Mouse (Mus musculus) midbrain, embryonic 16.5 days (tissue): Measurements from ENCODE around the gene Cit. TPM values are rescaled to one million over a fixed set of nuclear protein-coding genes. Genes with fewer than 3 reads are reported as not detected.
A peak's percentile ranks its signal among the peaks of the same experiment; 100 is the strongest.

Experiments used
- ATAC-seq: fragments of 200-750 bp; cut with Nextera tagmentation; 2 replicates; pipeline ENCODE4 v1.8.0; 2017; ENCODE audit warnings: moderate TSS enrichment
- H3K27ac ChIP-seq: fragments of 300-500 bp; sonication (generic); 2 replicates; pipeline ENCODE4 v1.5.1; 2014; ENCODE audit warnings: mild to moderate bottlenecking, low read length, mixed read lengths
- H3K27me3 ChIP-seq: fragments of 300-500 bp; sonication (generic); 2 replicates; pipeline ENCODE4 v1.6.1; 2014; ENCODE audit warnings: low read depth, low read length, mixed read lengths; ENCODE audit not compliant: control insufficient read depth, insufficient read depth
- H3K36me3 ChIP-seq: fragments of 300-500 bp; sonication (generic); 2 replicates; pipeline ENCODE4 v1.6.1; 2014; ENCODE audit warnings: mild to moderate bottlenecking, low read length, moderate library complexity, mixed read lengths; ENCODE audit not compliant: control insufficient read depth, insufficient read depth
- H3K4me1 ChIP-seq: fragments of 300-500 bp; sonication (generic); 2 replicates; pipeline ENCODE4 v1.6.1; 2014; ENCODE audit warnings: mild to moderate bottlenecking, low read length, mixed read lengths; ENCODE audit not compliant: control insufficient read depth, insufficient read depth
- H3K4me2 ChIP-seq: fragments of 300-500 bp; sonication (generic); 2 replicates; pipeline ENCODE4 v1.6.1; 2014; ENCODE audit warnings: mild to moderate bottlenecking, low read length, mixed read lengths
- H3K4me3 ChIP-seq: fragments of 300-500 bp; sonication (generic); 2 replicates; pipeline ENCODE4 v1.5.1; 2014; ENCODE audit warnings: low read depth, mild to moderate bottlenecking, low read length, moderate library complexity, mixed read lengths
- H3K9ac ChIP-seq: fragments of 300-500 bp; sonication (generic); 2 replicates; pipeline ENCODE4 v1.6.1; 2014; ENCODE audit warnings: low read depth, low read length, mixed read lengths
- H3K9me3 ChIP-seq: fragments of 300-500 bp; sonication (generic); replicated peaks from 2 replicates; pipeline ENCODE4 v1.6.1; 2014; ENCODE audit warnings: mild to moderate bottlenecking, low read length, mixed read lengths; ENCODE audit not compliant: control insufficient read depth, poor library complexity, severe bottlenecking
- WGBS: fragments of 180-500 bp; shearing (Covaris S2); extraction: QIAGEN DNeasy Blood & Tissue Kit; methylation state at CpG from one replicate; pipeline ENCODE4 v1.1.7; 2014; 5-methylcytosine and 5-hydroxymethylcytosine counted together
- polyA plus RNA-seq: library from polyadenylated mRNA; unstranded; fragments of >200 nt; fragmentation: Nextera tagmentation; extraction: Ambion mirVana; gene quantifications from 2 replicates; pipeline ENCODE4 v1.2.1, GENCODE M21; 2015

The Cit gene
- polyA plus RNA-seq, 1 experiment from 2014 or later: 30.7 TPM

GRCm38 (mm10) chr5:115861991-115862390 is 16.9 kb downstream of the Cit start:
- H3K36me3 ChIP-seq: no peaks in the 10 kb centered on the region
- H3K9ac ChIP-seq: no peak overlapping the region
- H3K27ac ChIP-seq: no peak overlapping the region
- H3K4me3 ChIP-seq: no peak overlapping the region
- ATAC-seq: no peak
- H3K27me3 ChIP-seq: no peaks in the 10 kb centered on the region
- H3K4me1 ChIP-seq: peaks cover 5% of the 10 kb centered on the region
- 59% methylated on average over 10 of the region's 10 CpGs for WGBS
- H3K9me3 ChIP-seq: no peaks in the 10 kb centered on the region
- no peak overlapping the region for H3K4me2 ChIP-seq

GRCm38 (mm10) chr5:115862439-115862838 is 17.4 kb downstream of the Cit start:
- Histone ChIP-seq H3K27ac (0 out of 2 replicates have a peak overlapping the region, but pooled peaks have one; percentile 7), H3K27me3 (no peaks in the 10 kb centered on the region), H3K4me1 (peaks cover 5% of the 10 kb centered on the region), H3K9me3 (no peaks in the 10 kb centered on the region), H3K4me2 (no peak overlapping the region), H3K36me3 (no peaks in the 10 kb centered on the region), H3K4me3 (no peak overlapping the region), H3K9ac (no peak overlapping the region)
- WGBS: 93% methylated on average over 10 of the region's 10 CpGs
- no peak for ATAC-seq

DNA sequence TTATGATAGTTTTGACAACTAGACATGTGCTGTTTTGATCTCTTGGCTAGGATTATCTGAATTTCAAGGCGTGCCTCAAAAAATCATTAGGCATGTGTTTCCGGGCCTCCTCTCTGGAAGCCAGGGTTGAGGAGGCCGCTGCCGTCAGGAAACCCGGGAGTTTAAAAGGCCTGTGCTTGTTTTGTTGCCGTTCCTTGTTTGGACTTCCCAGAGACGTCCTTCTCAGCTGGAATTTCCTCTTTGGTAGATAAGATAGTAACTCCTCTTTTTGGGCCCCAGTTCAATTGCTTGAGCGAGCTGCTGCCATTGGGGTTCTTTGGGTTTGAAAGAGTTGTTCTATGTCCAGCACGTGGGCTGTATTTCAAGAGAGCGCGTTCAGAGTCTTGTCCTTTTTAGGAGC is 21.2 kb downstream of the Cit start:
- Histone ChIP-seq H3K27me3 (no peaks in the 10 kb centered on the region), H3K9me3 (no peaks in the 10 kb centered on the region), H3K4me1 (no peaks in the 10 kb centered on the region; the same call in 1 of the 2 replicates), H3K27ac (no peak overlapping the region), H3K36me3 (no peaks in the 10 kb centered on the region), H3K4me3 (no peak overlapping the region), H3K4me2 (no peak overlapping the region), H3K9ac (no peak overlapping the region)
- ATAC-seq: no peak
- 74% methylated on average over 11 of the region's 11 CpGs for WGBS

GRCm38 (mm10) chr5:115868540-115868939 is 23.5 kb downstream of the Cit start:
- 0 out of 2 replicates have a peak overlapping the region, but pooled peaks have one; percentile 2 for H3K27ac ChIP-seq
- H3K4me3 ChIP-seq: no peak overlapping the region
- H3K36me3 ChIP-seq: no peaks in the 10 kb centered on the region
- no peaks in the 10 kb centered on the region; the same call in 1 of the 2 replicates for H3K4me1 ChIP-seq
- 40% methylated on average over 12 of the region's 12 CpGs for WGBS
- no peak overlapping the region for H3K9ac ChIP-seq
- no peak for ATAC-seq
- no peak overlapping the region for H3K4me2 ChIP-seq
- no peaks in the 10 kb centered on the region for H3K9me3 ChIP-seq
- H3K27me3 ChIP-seq: no peaks in the 10 kb centered on the region

DNA sequence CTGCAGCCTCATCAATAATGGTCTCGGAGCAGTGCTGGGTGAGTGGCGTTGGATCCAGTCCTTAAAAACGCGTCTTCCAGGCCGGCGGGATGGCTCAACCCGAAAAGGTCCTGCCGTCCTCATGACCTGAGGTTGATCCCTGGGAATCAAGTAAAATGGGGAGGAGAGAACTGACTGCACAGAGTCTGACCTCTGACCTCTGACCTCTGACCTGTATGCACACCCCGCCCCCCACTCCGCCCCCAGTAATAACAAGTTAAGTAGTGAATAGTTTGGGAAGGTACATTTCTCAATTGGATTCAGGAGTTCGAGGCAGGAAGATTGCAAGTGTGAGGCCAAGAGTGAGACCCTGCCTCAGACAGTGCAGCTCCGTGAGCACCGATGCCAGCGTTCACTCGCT is 24.1 kb downstream of the Cit start:
- no peak for ATAC-seq
- H3K4me1 ChIP-seq: no peaks in the 10 kb centered on the region; the same call in 1 of the 2 replicates
- no peaks in the 10 kb centered on the region for H3K27me3 ChIP-seq
- WGBS: 74% methylated on average over 15 of the region's 15 CpGs
- no peak overlapping the region for H3K4me2 ChIP-seq
- H3K4me3 ChIP-seq: no peak overlapping the region
- H3K9me3 ChIP-seq: no peaks in the 10 kb centered on the region
- no peak overlapping the region for H3K27ac ChIP-seq
- H3K36me3 ChIP-seq: no peaks in the 10 kb centered on the region
- H3K9ac ChIP-seq: no peak overlapping the region

DNA sequence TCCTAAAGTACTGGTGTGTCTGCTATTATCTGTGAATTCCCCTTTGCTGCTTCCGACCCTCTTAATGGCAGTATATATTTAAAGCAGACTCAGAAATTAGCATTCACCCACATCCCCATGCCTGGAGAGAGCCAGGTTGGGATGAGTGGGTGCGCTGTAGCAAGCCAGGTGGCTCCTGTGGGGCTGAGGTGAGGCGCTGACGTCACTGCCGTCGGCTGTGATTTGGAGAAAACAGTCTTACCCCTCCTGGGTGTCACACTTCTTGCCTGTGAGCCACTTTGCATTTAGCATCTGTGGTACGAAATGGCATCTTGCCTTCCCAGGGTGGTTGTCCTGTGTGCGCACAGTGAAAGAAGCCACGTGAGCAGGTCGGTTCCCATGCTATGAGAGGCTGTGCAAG is 26.1 kb downstream of the Cit start:
- H3K27ac ChIP-seq: no peak overlapping the region
- no peaks in the 10 kb centered on the region; the same call in 1 of the 2 replicates for H3K4me1 ChIP-seq
- WGBS: 97% methylated on average over 10 of the region's 10 CpGs
- ATAC-seq: no peak
- H3K36me3 ChIP-seq: no peaks in the 10 kb centered on the region
- no peaks in the 10 kb centered on the region for H3K27me3 ChIP-seq
- no peak overlapping the region for H3K9ac ChIP-seq
- no peak overlapping the region for H3K4me2 ChIP-seq
- H3K4me3 ChIP-seq: no peak overlapping the region
- no peaks in the 10 kb centered on the region for H3K9me3 ChIP-seq

DNA sequence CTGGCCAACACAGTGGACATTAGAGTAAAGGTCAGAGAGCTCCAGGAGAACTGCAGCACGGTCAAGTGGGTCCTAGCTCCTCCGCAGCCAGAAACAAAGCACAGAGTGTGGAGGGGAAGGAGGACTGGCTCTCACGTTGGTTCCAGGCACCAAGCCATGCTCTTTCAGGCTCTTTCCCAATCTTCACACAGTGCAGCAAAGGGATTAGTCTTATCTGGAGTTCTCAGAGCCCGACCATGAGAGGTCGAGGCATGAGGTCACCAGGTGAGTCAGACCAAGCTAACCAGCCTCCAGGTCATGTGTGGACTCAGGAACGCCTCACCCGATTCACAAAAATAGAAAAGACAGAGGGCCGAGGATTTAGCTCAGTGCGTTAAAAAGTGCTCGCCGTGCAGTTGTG is 27.0 kb downstream of the Cit start:
- Histone ChIP-seq H3K27me3 (no peaks in the 10 kb centered on the region), H3K9me3 (no peaks in the 10 kb centered on the region), H3K27ac (no peak overlapping the region), H3K4me2 (no peak overlapping the region), H3K36me3 (no peaks in the 10 kb centered on the region), H3K9ac (no peak overlapping the region), H3K4me3 (no peak overlapping the region), H3K4me1 (no peaks in the 10 kb centered on the region; the same call in 1 of the 2 replicates)
- no peak for ATAC-seq
- 88% methylated on average over 11 of the region's 11 CpGs for WGBS

- Histone ChIP-seq H3K4me2 (no peak overlapping the region), H3K36me3 (no peaks in the 10 kb centered on the region), H3K4me3 (no peak overlapping the region), H3K27ac (no peak overlapping the region), H3K9ac (no peak overlapping the region), H3K27me3 (no peaks in the 10 kb centered on the region), H3K4me1 (no peaks in the 10 kb centered on the region; the same call in 1 of the 2 replicates), H3K9me3 (no peaks in the 10 kb centered on the region)
- no peak for ATAC-seq
- WGBS: 84% methylated on average over 4 of the region's 4 CpGs
Measured at GRCm38 (mm10) chr5:115872956-115873355, 27.9 kb downstream of the Cit start.

DNA sequence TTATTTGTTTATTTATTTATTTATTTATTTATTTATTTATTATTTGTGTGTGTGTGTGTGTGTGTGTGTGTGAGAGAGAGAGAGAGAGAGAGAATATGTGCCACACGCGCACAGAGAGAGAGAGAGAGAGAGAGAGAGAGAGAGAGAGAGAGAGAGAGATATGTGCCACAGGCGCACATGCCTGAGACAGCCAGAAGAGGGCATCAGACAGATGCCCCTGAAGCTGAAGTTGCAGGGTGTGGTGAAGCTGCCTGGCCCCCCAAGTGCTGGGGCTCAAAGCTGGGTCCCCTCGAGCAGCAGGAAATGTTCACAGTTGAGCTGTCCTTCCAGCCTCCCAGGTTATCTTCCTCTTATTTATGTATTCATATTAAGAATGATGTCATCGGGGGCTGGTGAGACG is 32.3 kb downstream of the Cit start:
- no peak overlapping the region for H3K9ac ChIP-seq
- 94% methylated on average over 6 of the region's 6 CpGs for WGBS
- H3K4me3 ChIP-seq: no peak overlapping the region
- no peak overlapping the region for H3K4me2 ChIP-seq
- no peak overlapping the region for H3K27ac ChIP-seq
- ATAC-seq: no peak
- no peaks in the 10 kb centered on the region for H3K9me3 ChIP-seq
- no peaks in the 10 kb centered on the region for H3K36me3 ChIP-seq
- no peaks in the 10 kb centered on the region for H3K27me3 ChIP-seq
- no peaks in the 10 kb centered on the region; the same call in 1 of the 2 replicates for H3K4me1 ChIP-seq
